Mouse (Mus musculus) heart, postnatal 0 days (tissue): ENCODE measurements around the gene Rnf212.

ENCODE experiments used
- CTCF ChIP-seq: IDR thresholded peaks from 2 replicates; pipeline ENCODE4 v1.5.1; 2016; ENCODE audit warnings: antibody characterized with exemption, control low read depth, low read depth
- EP300 ChIP-seq: IDR thresholded peaks from 2 replicates; pipeline ENCODE4 v1.6.1; 2016; ENCODE audit warnings: antibody characterized with exemption, low read depth

- TF ChIP-seq EP300 (no peak), CTCF (no peak)
These were observed 61.7 kb downstream of the Rnf212 start for GRCm38 (mm10) chr5:108713096-108713495.
